Mouse (Mus musculus) bone marrow, adult 2 months (tissue): ENCODE data around the gene Ing5. TPM values are rescaled to one million over a fixed set of nuclear protein-coding genes. Genes with fewer than 3 reads are reported as not detected.

Experiments
- H3K27ac ChIP-seq: fragments of 200-500 bp; 2 replicates; pipeline ENCODE4 v1.5.1; 2012; ENCODE audit warnings: low read depth, mild to moderate bottlenecking, control low read depth, inconsistent platforms, low read length; ENCODE audit not compliant: control insufficient read depth, poor library complexity, insufficient read depth
- H3K4me1 ChIP-seq: fragments of 200-500 bp; 2 replicates; pipeline ENCODE4 v1.6.1; 2011; ENCODE audit warnings: low read length; ENCODE audit not compliant: control insufficient read depth, insufficient read depth
- H3K4me3 ChIP-seq: fragments of 200-500 bp; replicated peaks from 2 replicates; pipeline ENCODE3; 2011; ENCODE audit warnings: mild to moderate bottlenecking, low read depth, low read length, control low read depth; ENCODE audit not compliant: control insufficient read depth
- CTCF ChIP-seq: fragments of 200-500 bp; IDR thresholded peaks from 2 replicates; pipeline ENCODE4 v1.5.1; 2011; ENCODE audit warnings: low read length, control low read depth; ENCODE audit not compliant: control insufficient read depth, insufficient read depth
- POLR2A ChIP-seq: fragments of 200-500 bp; IDR thresholded peaks from 2 replicates; pipeline ENCODE4 v1.6.1; 2011; ENCODE audit warnings: low read depth, mild to moderate bottlenecking, control low read depth, low read length, borderline replicate concordance; ENCODE audit not compliant: control insufficient read depth
- WGBS: fragments of 180-500 bp; shearing (Covaris S2); methylation state at CpG from one replicate; pipeline ENCODE4 v1.1.7; 2018; 5-methylcytosine and 5-hydroxymethylcytosine counted together
- polyA plus RNA-seq: library from polyadenylated mRNA; stranded (reverse); fragments of >200 nt; gene quantifications from 2 replicates; pipeline ENCODE4 v1.2.4, GENCODE M21; 2011; ENCODE audit warnings: low replicate concordance; ENCODE audit not compliant: missing spikeins, insufficient read depth, insufficient read length

Ing5 gene
- polyA plus RNA-seq, 1 experiment = 17.7 TPM

- peak overlapping the region; percentile 99 for H3K27ac ChIP-seq
- TF ChIP-seq POLR2A (no peak), CTCF (no peak)
- peaks cover 6% of the 10 kb centered on the region for H3K4me1 ChIP-seq
- H3K4me3 ChIP-seq = peak overlapping the region; percentile 97
- WGBS = 54% methylated on average over 4 of the region's 4 CpGs
These were observed 1.1 kb downstream of the Ing5 start for GRCm38 (mm10) chr1:93804818-93805217.

GRCm38 (mm10) chr1:93805221-93805951, 1.6 kb downstream of the Ing5 start:
- H3K27ac ChIP-seq = peak overlapping the region; percentile 32
- H3K4me1 ChIP-seq = peaks cover 6% of the 10 kb centered on the region
- TF ChIP-seq CTCF (no peak), POLR2A (no peak)
- 52% methylated on average over 5 of the region's 5 CpGs for WGBS
- no peak overlapping the region for H3K4me3 ChIP-seq

GRCm38 (mm10) chr1:93808871-93809270, 5.1 kb downstream of the Ing5 start:
- Histone ChIP-seq H3K4me3 (no peak overlapping the region), H3K27ac (no peak overlapping the region), H3K4me1 (peaks cover 5% of the 10 kb centered on the region)
- no peak for TF ChIP-seq POLR2A
- no peak for TF ChIP-seq CTCF
- 90% methylated on average over 4 of the region's 4 CpGs for WGBS

DNA sequence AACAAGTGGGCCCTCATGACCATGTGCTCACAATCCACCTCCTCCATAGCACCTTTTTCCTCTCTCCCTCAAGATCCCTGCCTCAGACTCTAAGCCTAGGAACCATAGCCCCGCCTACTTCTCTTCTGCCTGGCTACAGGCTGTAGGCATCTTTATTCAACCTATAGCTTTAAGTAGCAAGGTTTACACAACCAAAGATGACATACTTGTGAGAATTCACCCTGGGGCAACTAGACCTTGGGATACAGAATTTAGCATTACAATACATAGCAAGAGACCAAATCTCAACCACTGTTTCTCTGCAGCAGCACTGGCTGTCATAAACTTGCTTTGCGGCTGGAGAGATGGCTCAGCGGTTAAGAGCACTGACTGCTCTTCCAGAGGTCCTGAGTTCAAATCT, 6.2 kb downstream of the Ing5 start:
- TF ChIP-seq POLR2A (no peak), CTCF (no peak)
- Histone ChIP-seq H3K4me1 (peaks cover 3% of the 10 kb centered on the region; the same call in 1 of the 2 replicates), H3K4me3 (no peak overlapping the region), H3K27ac (no peak overlapping the region)
- WGBS = 89% methylated on average over 3 of the region's 3 CpGs

GRCm38 (mm10) chr1:93811495-93812039, 7.8 kb downstream of the Ing5 start:
- H3K4me1 ChIP-seq = no peaks in the 10 kb centered on the region
- 76% methylated on average over 8 of the region's 8 CpGs for WGBS
- H3K27ac ChIP-seq = no peak overlapping the region
- no peak for TF ChIP-seq POLR2A
- no peak for TF ChIP-seq CTCF
- no peak overlapping the region for H3K4me3 ChIP-seq

DNA sequence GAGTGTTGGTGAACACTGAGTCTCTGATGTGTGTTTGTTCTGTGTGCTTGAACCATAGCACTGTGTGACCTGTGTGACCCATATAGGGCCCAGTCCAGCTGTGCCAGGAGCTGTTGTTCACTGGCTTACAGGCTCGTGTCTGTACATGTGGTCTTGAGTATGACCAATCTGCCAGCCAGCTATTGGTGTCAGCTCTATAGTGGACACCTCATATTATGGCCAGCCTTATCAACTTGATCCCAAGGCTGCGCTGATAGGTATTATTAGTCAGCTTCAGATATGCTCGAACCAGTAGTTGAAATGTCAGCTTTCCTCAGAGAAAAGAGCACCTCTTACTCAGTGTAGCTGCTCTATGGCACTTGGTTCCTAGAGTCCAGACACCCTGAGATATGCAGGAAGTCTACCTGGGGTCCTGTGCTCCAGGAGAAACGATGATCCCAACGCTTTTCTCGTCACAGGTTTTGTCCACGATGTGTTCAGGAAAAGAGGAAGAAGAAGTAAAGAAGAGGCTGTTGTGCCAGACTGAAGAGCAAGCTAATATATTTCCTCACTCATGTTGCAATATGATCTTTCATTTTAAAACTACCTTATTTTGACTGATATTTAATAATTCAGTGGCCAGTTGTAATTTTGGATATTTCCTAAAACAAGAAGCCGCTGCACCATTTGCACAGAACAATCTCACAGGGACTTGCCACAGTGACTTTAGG, 14.2 kb downstream of the Ing5 start:
- peaks cover 3% of the 10 kb centered on the region for H3K4me1 ChIP-seq
- TF ChIP-seq CTCF (no peak), POLR2A (no peak)
- WGBS = 56% methylated on average over 8 of the region's 8 CpGs
- H3K4me3 ChIP-seq = no peak overlapping the region
- H3K27ac ChIP-seq = peak overlapping the region; percentile 89

DNA sequence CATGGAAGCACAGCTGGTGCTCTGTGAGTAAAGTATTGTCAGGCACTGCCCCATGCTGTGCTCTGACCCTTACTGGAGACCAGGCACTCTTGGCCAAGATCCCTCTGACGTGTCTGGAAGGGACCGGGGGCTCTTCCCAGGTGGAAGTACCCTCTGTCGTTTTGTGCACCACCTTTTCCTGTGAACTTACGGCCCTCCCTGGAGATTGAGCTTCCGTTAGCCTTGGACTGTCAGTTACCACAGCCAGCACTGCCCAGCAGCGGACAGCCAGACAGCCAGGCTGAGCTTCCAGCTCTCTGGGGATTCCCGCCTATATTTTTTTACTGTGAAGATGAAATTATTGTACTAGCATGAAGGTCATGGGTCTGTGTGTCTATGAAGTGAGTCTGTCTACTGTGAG, 15.0 kb downstream of the Ing5 start:
- Histone ChIP-seq H3K4me3 (no peak overlapping the region), H3K4me1 (peaks cover 3% of the 10 kb centered on the region), H3K27ac (peak overlapping the region; percentile 89)
- no peak for TF ChIP-seq CTCF
- WGBS = 51% methylated on average over 7 of the region's 7 CpGs

GRCm38 (mm10) chr1:93823796-93824495, 20.2 kb downstream of the Ing5 start:
- no peak overlapping the region for H3K4me3 ChIP-seq
- TF ChIP-seq CTCF (no peak), POLR2A (no peak)
- H3K27ac ChIP-seq = peak overlapping the region; percentile 95; the same call in 1 of the 2 replicates
- WGBS = 59% methylated on average over 3 of the region's 3 CpGs
- H3K4me1 ChIP-seq = no peaks in the 10 kb centered on the region; the same call in 1 of the 2 replicates
